Mouse (Mus musculus): ENCODE data around the gene Rnf24.

DNA sequence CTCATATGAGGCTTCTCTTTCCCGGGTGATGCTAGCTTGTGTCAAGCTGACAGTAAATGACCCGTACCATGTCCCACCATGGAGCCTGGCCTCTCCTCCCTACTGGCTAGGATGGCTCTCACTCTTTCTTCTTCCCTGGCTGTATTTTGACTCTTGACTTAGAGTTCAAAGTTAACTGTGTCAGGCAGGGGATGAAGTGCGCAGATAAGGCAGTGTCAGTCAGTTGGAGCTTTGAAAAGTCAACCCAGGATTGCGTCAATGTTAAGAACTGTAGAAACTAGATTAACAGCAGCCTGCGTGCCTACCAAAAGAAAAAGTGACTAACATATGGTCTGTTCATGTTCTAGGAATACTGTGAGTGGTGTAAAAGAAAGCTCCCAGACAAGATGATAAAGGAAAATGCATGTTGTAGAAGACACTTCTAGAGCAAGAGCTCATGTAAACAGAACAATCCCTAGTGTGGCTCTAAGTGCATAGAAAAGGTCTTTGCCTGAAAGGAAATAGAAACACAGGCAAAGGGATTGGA lies 44.7 kb upstream of the Rnf24 start:
- TF ChIP-seq POLR2A (IDR thresholded peaks at IDR 0.05; ENCODE audit: low read depth, low read length): no peak
- TF ChIP-seq CTCF (IDR thresholded peaks at IDR 0.05; ENCODE audit: extremely low read depth, insufficient read depth, insufficient read length, insufficient replicate concordance): no peak

Measured in spleen, adult 2 months (tissue).